Mouse (Mus musculus) retina, postnatal 1 day (tissue): ENCODE measurements at regions not wholly inside any gene's neighbourhood (a gene's known extent, or its start where the extent isn't known, plus 50 kb on each side); places are given as distances from the start of the nearest gene placed in this dataset.

Experiments used
- DNase-seq: peaks from one replicate; pipeline ENCODE4 v3.0.0-alpha.2; 2012

- DNase-seq = no peak
Measured at GRCm38 (mm10) chr2:143419791-143420190, 126.2 kb upstream of the Pcsk2 start.

- no peak for DNase-seq
Measured at GRCm38 (mm10) chr2:143450680-143451079, 95.3 kb upstream of the Pcsk2 start.

GRCm38 (mm10) chr2:143451256-143451655 lies 94.7 kb upstream of the Pcsk2 start:
- DNase-seq = no peak

- no peak for DNase-seq
Measured at GRCm38 (mm10) chr2:143451661-143452060, 94.3 kb upstream of the Pcsk2 start.

GRCm38 (mm10) chr2:143467936-143468335 lies 78.0 kb upstream of the Pcsk2 start:
- DNase-seq = no peak

GRCm38 (mm10) chr2:143471394-143471793 lies 74.6 kb upstream of the Pcsk2 start:
- DNase-seq = no peak

- DNase-seq = peak; percentile 87
Measured at GRCm38 (mm10) chr2:143490830-143491229, 55.1 kb upstream of the Pcsk2 start.
